Mouse (Mus musculus) forebrain, embryonic 12.5 days (tissue): Measurements from ENCODE around the gene F2rl2. TPM values are rescaled to one million over a fixed set of nuclear protein-coding genes. Genes with fewer than 3 reads are reported as not detected.

Experiments
- ATAC-seq: fragments of 200-750 bp; cut with Nextera tagmentation; 2 replicates; pipeline ENCODE4 v1.8.0; 2017; ENCODE audit warnings: moderate TSS enrichment; ENCODE audit not compliant: low FRiP score
- H3K27ac ChIP-seq: fragments of 300-500 bp; sonication (generic); 2 replicates; pipeline ENCODE4 v1.5.1; 2016; ENCODE audit warnings: mild to moderate bottlenecking
- H3K27me3 ChIP-seq: fragments of 300-500 bp; sonication (generic); 2 replicates; pipeline ENCODE4 v1.6.1; 2016; ENCODE audit warnings: mild to moderate bottlenecking
- H3K36me3 ChIP-seq: fragments of 300-500 bp; sonication (generic); replicated peaks from 2 replicates; pipeline ENCODE4 v1.6.1; 2016; ENCODE audit warnings: mild to moderate bottlenecking
- H3K4me1 ChIP-seq: fragments of 300-500 bp; sonication (generic); 2 replicates; pipeline ENCODE4 v1.6.1; 2016
- H3K4me2 ChIP-seq: fragments of 300-500 bp; sonication (generic); 2 replicates; pipeline ENCODE4 v1.6.1; 2016; ENCODE audit warnings: mild to moderate bottlenecking, moderate library complexity
- H3K4me3 ChIP-seq: fragments of 300-500 bp; sonication (generic); replicated peaks from 2 replicates; pipeline ENCODE4 v1.5.1; 2016; ENCODE audit warnings: mild to moderate bottlenecking
- H3K9ac ChIP-seq: fragments of 300-500 bp; sonication (generic); 2 replicates; pipeline ENCODE4 v1.6.1; 2016; ENCODE audit warnings: mild to moderate bottlenecking
- H3K9me3 ChIP-seq: fragments of 300-500 bp; sonication (generic); 2 replicates; pipeline ENCODE4 v1.6.1; 2016
- WGBS: fragments of 180-500 bp; shearing (Covaris S2); methylation state at CpG from one replicate; pipeline ENCODE4 v1.1.7; 2016; 5-methylcytosine and 5-hydroxymethylcytosine counted together
- polyA plus RNA-seq: library from polyadenylated mRNA; unstranded; fragments of >200 nt; fragmentation: Nextera tagmentation; extraction: Ambion mirVana; gene quantifications from 2 replicates; pipeline ENCODE4 v1.2.1, GENCODE M21; 2016

The F2rl2 gene
- polyA plus RNA-seq, 1 experiment from 2014 or later, result 0.79 TPM

DNA sequence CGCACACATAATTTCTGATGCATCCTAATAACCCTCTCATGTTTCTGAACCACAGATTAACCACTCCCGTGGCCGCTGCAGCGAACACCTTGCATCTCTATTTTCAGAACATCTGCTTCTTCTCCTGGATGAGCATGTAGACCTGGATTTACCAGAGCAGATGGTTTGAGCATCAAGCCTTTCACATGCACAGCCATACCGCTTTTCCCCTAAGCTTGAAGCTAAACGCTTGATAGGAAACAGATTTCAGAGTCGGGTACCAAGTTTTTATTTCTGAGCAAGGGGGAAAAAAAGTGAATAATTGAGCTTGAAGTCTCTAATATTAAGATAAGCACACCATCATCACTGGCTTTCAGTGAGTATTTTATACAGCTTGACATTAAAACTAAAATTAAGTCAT, 50.4 kb downstream of the F2rl2 start:
- H3K36me3 ChIP-seq, result peaks cover 5% of the 10 kb centered on the region; the same call in 1 of the 2 replicates
- no peaks in the 10 kb centered on the region for H3K9me3 ChIP-seq
- H3K4me1 ChIP-seq, result no peaks in the 10 kb centered on the region
- no peaks in the 10 kb centered on the region for H3K27me3 ChIP-seq
- no peak for ATAC-seq
- no peak overlapping the region for H3K9ac ChIP-seq
- H3K4me2 ChIP-seq, result no peak overlapping the region
- no peak overlapping the region for H3K27ac ChIP-seq
- 85% methylated on average over 7 of the region's 7 CpGs for WGBS
- no peak overlapping the region for H3K4me3 ChIP-seq

DNA sequence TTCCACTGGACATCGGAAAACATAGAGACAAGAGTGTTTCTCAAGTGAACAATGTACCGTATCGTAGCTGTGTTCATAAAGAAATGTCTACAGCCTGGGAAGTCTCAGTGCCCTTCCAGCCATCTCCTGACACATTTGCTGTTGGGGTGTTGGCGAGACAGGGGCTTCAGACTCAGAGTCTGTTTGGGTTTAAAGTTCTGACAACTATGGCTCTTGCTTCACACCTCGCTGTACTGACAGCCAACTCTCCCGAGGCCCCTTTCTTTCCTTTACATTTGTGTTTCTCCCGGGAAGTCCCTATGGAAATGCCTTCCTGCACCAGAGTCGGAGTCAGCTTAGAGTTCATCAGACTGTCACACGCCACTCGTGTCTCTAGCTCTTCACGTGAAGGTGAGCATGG, 50.9 kb downstream of the F2rl2 start:
- Histone ChIP-seq H3K4me3 (no peak overlapping the region), H3K27ac (no peak overlapping the region), H3K9ac (no peak overlapping the region), H3K9me3 (no peaks in the 10 kb centered on the region), H3K36me3 (peaks cover 5% of the 10 kb centered on the region; the same call in 1 of the 2 replicates), H3K4me1 (no peaks in the 10 kb centered on the region), H3K27me3 (no peaks in the 10 kb centered on the region), H3K4me2 (no peak overlapping the region)
- ATAC-seq, result no peak
- WGBS, result 86% methylated on average over 11 of the region's 11 CpGs

Other genes starting within 250 kb of the F2rl2 start
- 1.7 and 5.0 TPM in 2 replicates for gene S100z, start 218.1 kb upstream of the F2rl2 start, polyA plus RNA-seq
- gene F2rl1, start 171.6 kb upstream of the F2rl2 start, polyA plus RNA-seq, result 0.32 and 0.33 TPM in 2 replicates
- 109 TPM in 2 replicates for gene F2r, start 78.4 kb upstream of the F2rl2 start, polyA plus RNA-seq
- gene Iqgap2, start 195.1 kb downstream of the F2rl2 start, polyA plus RNA-seq, result 16.7 and 17.2 TPM in 2 replicates